Mouse (Mus musculus): ENCODE data around the gene Arhgap10.

Gene Arhgap10

GRCm38 (mm10) chr8:77406846-77407245 is 110.9 kb downstream of the Arhgap10 start:
- DNase-seq (ENCODE audit: low spot score in 2 of 2), result no peak

GRCm38 (mm10) chr8:77406444-77406843 is 111.3 kb downstream of the Arhgap10 start:
- no peak for DNase-seq (ENCODE audit: low spot score in 2 of 2)

- DNase-seq (ENCODE audit: low spot score in 2 of 2), result no peak
These were observed 113.7 kb downstream of the Arhgap10 start for GRCm38 (mm10) chr8:77404017-77404416.

GRCm38 (mm10) chr8:77401934-77402333 is 115.8 kb downstream of the Arhgap10 start:
- DNase-seq (ENCODE audit: low spot score in 2 of 2), result no peak

GRCm38 (mm10) chr8:77401140-77401539 is 116.6 kb downstream of the Arhgap10 start:
- no peak for DNase-seq (ENCODE audit: low spot score in 2 of 2)

GRCm38 (mm10) chr8:77384080-77384479 is 133.7 kb downstream of the Arhgap10 start:
- DNase-seq (ENCODE audit: low spot score in 2 of 2), result no peak

GRCm38 (mm10) chr8:77383671-77384070 is 134.1 kb downstream of the Arhgap10 start:
- no peak for DNase-seq (ENCODE audit: low spot score in 2 of 2)

GRCm38 (mm10) chr8:77380844-77381243 is 136.9 kb downstream of the Arhgap10 start:
- DNase-seq (ENCODE audit: low spot score in 2 of 2), result no peak

GRCm38 (mm10) chr8:77379300-77379699 is 138.5 kb downstream of the Arhgap10 start:
- no peak for DNase-seq (ENCODE audit: low spot score in 2 of 2)

- no peak for DNase-seq (ENCODE audit: low spot score in 2 of 2)
These were observed 141.3 kb downstream of the Arhgap10 start for GRCm38 (mm10) chr8:77376451-77376853.

- DNase-seq (ENCODE audit: low spot score in 2 of 2), result no peak
These were observed 141.8 kb downstream of the Arhgap10 start for GRCm38 (mm10) chr8:77375999-77376398.

- no peak for DNase-seq (ENCODE audit: low spot score in 2 of 2)
These were observed 146.7 kb downstream of the Arhgap10 start for GRCm38 (mm10) chr8:77371006-77371405.

GRCm38 (mm10) chr8:77370308-77370707 is 147.4 kb downstream of the Arhgap10 start:
- peak in 1 of 2 experiments; percentile 45 for DNase-seq (ENCODE audit: low spot score in 2 of 2)

- no peak for DNase-seq (ENCODE audit: low spot score in 2 of 2)
These were observed 148.1 kb downstream of the Arhgap10 start for GRCm38 (mm10) chr8:77369671-77370070.

- no peak for DNase-seq (ENCODE audit: low spot score in 2 of 2)
These were observed 150.7 kb downstream of the Arhgap10 start for GRCm38 (mm10) chr8:77367091-77367490.

- DNase-seq (ENCODE audit: low spot score in 2 of 2), result no peak
These were observed 151.3 kb downstream of the Arhgap10 start for GRCm38 (mm10) chr8:77366446-77366845.

- DNase-seq (ENCODE audit: low spot score in 2 of 2), result no peak
These were observed 151.8 kb downstream of the Arhgap10 start for GRCm38 (mm10) chr8:77365990-77366389.

GRCm38 (mm10) chr8:77364472-77364871 is 153.3 kb downstream of the Arhgap10 start:
- no peak for DNase-seq (ENCODE audit: low spot score in 2 of 2)

GRCm38 (mm10) chr8:77360853-77361252 is 156.9 kb downstream of the Arhgap10 start:
- no peak for DNase-seq (ENCODE audit: low spot score in 2 of 2)

GRCm38 (mm10) chr8:77360423-77360822 is 157.3 kb downstream of the Arhgap10 start:
- DNase-seq (ENCODE audit: low spot score in 2 of 2), result no peak

GRCm38 (mm10) chr8:77357126-77357525 is 160.6 kb downstream of the Arhgap10 start:
- no peak for DNase-seq (ENCODE audit: low spot score in 2 of 2)

GRCm38 (mm10) chr8:77355344-77355743 is 162.4 kb downstream of the Arhgap10 start:
- no peak for DNase-seq (ENCODE audit: low spot score in 2 of 2)

GRCm38 (mm10) chr8:77354189-77354588 is 163.6 kb downstream of the Arhgap10 start:
- no peak for DNase-seq (ENCODE audit: low spot score in 2 of 2)

GRCm38 (mm10) chr8:77351177-77351860 is 166.4 kb downstream of the Arhgap10 start:
- no peak for DNase-seq (ENCODE audit: low spot score in 2 of 2)

Measured in urinary bladder, postnatal 4 days (tissue).